Mouse (Mus musculus) limb, embryonic 15.5 days (tissue): ENCODE measurements around the gene Map4k2. TPM values are rescaled to one million over a fixed set of nuclear protein-coding genes. Genes with fewer than 3 reads are reported as not detected.

Experiments used
- ATAC-seq: fragments of 200-750 bp; cut with Nextera tagmentation; 2 replicates; pipeline ENCODE4 v1.8.0; 2017; ENCODE audit warnings: low read depth, moderate TSS enrichment; ENCODE audit not compliant: insufficient number of reproducible peaks, low FRiP score, low TSS enrichment
- H3K27ac ChIP-seq: fragments of 300-500 bp; sonication (generic); 2 replicates; pipeline ENCODE4 v1.5.1; 2015; ENCODE audit warnings: moderate library complexity, mild to moderate bottlenecking, inconsistent platforms
- H3K27me3 ChIP-seq: fragments of 300-500 bp; sonication (generic); 2 replicates; pipeline ENCODE4 v1.6.1; 2015; ENCODE audit warnings: inconsistent platforms
- H3K36me3 ChIP-seq: fragments of 300-500 bp; sonication (generic); 2 replicates; pipeline ENCODE4 v1.6.1; 2015; ENCODE audit warnings: inconsistent platforms
- H3K4me1 ChIP-seq: fragments of 300-500 bp; sonication (generic); 2 replicates; pipeline ENCODE4 v1.6.1; 2015; ENCODE audit warnings: inconsistent platforms
- H3K4me2 ChIP-seq: fragments of 300-500 bp; sonication (generic); 2 replicates; pipeline ENCODE4 v1.6.1; 2015; ENCODE audit warnings: mild to moderate bottlenecking, inconsistent platforms
- H3K4me3 ChIP-seq: fragments of 300-500 bp; sonication (generic); 2 replicates; pipeline ENCODE4 v1.5.1; 2015; ENCODE audit warnings: mild to moderate bottlenecking, inconsistent platforms
- H3K9ac ChIP-seq: fragments of 300-500 bp; sonication (generic); 2 replicates; pipeline ENCODE4 v1.6.1; 2015; ENCODE audit warnings: inconsistent platforms
- H3K9me3 ChIP-seq: fragments of 300-500 bp; sonication (generic); 2 replicates; pipeline ENCODE4 v1.6.1; 2016; ENCODE audit warnings: inconsistent platforms
- WGBS: fragments of 180-500 bp; shearing (Covaris S2); methylation state at CpG from one replicate; pipeline ENCODE4 v1.1.7; 2015; 5-methylcytosine and 5-hydroxymethylcytosine counted together
- polyA plus RNA-seq: library from polyadenylated mRNA; unstranded; fragments of >200 nt; fragmentation: Nextera tagmentation; extraction: Ambion mirVana; gene quantifications from 2 replicates; pipeline ENCODE4 v1.2.1, GENCODE M21; 2015

Gene Map4k2
- polyA plus RNA-seq, 1 experiment from 2014 or later, result 16.2 TPM

- H3K4me1 ChIP-seq, result peaks cover 30% of the 10 kb centered on the region
- WGBS, result 72% methylated on average over 11 of the region's 11 CpGs
- H3K4me2 ChIP-seq, result no peak overlapping the region
- no peak overlapping the region for H3K9ac ChIP-seq
- H3K4me3 ChIP-seq, result no peak overlapping the region
- H3K36me3 ChIP-seq, result 0 out of 2 replicates have a peak, but pooled peaks cover 2% of the 10 kb centered on the region
- H3K27ac ChIP-seq, result no peak overlapping the region; the same call in 1 of the 2 replicates
- ATAC-seq, result no peak
- no peaks in the 10 kb centered on the region for H3K27me3 ChIP-seq
- H3K9me3 ChIP-seq, result no peaks in the 10 kb centered on the region
Measured at GRCm38 (mm10) chr19:6384954-6385353, 44.0 kb downstream of the Map4k2 start.

DNA sequence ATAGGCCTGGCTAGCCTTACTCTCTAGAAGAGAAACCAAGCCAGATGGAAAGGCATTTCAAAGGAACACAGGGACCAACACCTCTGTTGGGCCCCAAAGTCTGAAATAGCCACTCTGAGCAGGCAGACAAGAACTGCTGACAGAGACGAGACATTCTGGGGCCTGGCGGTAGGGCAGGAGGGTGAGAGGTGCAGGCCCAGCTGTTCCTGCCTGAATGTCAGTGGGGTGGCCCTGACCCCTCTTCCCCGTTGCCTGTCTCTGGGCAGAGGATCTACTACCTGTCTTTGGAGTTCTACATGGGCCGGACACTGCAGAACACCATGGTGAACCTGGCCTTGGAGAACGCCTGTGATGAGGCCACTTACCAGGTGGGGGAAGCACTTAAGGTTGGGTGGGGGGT is 44.5 kb downstream of the Map4k2 start:
- Histone ChIP-seq H3K9ac (no peak overlapping the region), H3K9me3 (no peaks in the 10 kb centered on the region), H3K4me2 (no peak overlapping the region), H3K4me3 (no peak overlapping the region), H3K27me3 (no peaks in the 10 kb centered on the region), H3K36me3 (0 out of 2 replicates have a peak, but pooled peaks cover under 1% of the 10 kb centered on the region), H3K4me1 (peaks cover 32% of the 10 kb centered on the region), H3K27ac (no peak overlapping the region)
- WGBS, result 77% methylated on average over 5 of the region's 5 CpGs
- ATAC-seq, result no peak

- Histone ChIP-seq H3K4me3 (no peak overlapping the region), H3K9me3 (no peaks in the 10 kb centered on the region), H3K27me3 (no peaks in the 10 kb centered on the region), H3K4me1 (peaks cover 32% of the 10 kb centered on the region), H3K27ac (no peak overlapping the region), H3K4me2 (no peak overlapping the region), H3K36me3 (no peaks in the 10 kb centered on the region), H3K9ac (no peak overlapping the region)
- no peak for ATAC-seq
- WGBS, result 78% methylated on average over 7 of the region's 7 CpGs
Measured at GRCm38 (mm10) chr19:6385821-6386220, 44.9 kb downstream of the Map4k2 start.

DNA sequence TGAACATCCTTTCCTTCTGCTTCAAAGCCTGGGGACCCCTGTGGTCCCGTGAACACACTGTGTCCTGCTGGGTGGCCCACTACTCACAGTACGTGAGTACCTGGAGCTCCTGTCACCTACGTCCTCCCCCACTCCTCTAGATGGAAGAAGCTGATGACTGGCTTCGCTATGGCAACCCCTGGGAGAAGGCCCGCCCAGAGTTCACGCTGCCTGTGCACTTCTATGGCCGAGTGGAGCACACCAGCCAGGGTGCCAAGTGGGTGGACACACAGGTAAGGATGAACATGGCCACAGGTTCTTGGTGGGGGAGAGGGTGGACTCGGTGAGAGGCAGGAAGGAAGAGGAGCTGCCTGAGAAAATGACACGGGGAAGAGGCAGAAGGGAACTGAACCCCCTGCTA is 45.3 kb downstream of the Map4k2 start:
- no peak overlapping the region for H3K9ac ChIP-seq
- ATAC-seq, result no peak
- H3K4me3 ChIP-seq, result no peak overlapping the region
- H3K9me3 ChIP-seq, result no peaks in the 10 kb centered on the region
- no peaks in the 10 kb centered on the region for H3K36me3 ChIP-seq
- H3K4me2 ChIP-seq, result no peak overlapping the region
- WGBS, result 61% methylated on average over 9 of the region's 9 CpGs
- peaks cover 32% of the 10 kb centered on the region for H3K4me1 ChIP-seq
- H3K27ac ChIP-seq, result no peak overlapping the region
- H3K27me3 ChIP-seq, result no peaks in the 10 kb centered on the region

DNA sequence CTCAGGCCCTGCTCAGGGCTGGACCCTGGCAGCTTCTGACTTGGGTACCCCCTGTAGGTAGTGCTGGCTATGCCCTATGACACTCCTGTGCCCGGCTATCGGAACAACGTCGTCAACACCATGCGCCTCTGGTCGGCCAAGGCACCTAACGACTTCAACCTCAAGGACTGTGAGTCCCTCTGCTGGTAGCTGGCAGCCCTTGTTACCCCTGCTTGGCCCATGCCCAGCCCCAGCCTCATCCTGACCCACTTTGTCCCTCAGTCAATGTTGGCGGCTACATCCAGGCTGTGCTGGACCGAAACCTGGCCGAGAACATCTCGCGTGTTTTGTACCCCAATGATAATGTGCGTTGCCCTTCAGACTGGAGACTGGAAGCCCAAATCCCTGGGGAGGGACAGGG is 47.1 kb downstream of the Map4k2 start:
- no peak for ATAC-seq
- no peaks in the 10 kb centered on the region for H3K36me3 ChIP-seq
- H3K4me1 ChIP-seq, result peaks cover 32% of the 10 kb centered on the region
- H3K27me3 ChIP-seq, result no peaks in the 10 kb centered on the region
- no peak overlapping the region for H3K9ac ChIP-seq
- WGBS, result 81% methylated on average over 13 of the region's 13 CpGs
- H3K27ac ChIP-seq, result no peak overlapping the region
- no peak overlapping the region for H3K4me3 ChIP-seq
- no peaks in the 10 kb centered on the region for H3K9me3 ChIP-seq
- no peak overlapping the region for H3K4me2 ChIP-seq

- H3K9ac ChIP-seq, result no peak overlapping the region
- no peak for ATAC-seq
- WGBS, result 4% methylated on average over 16 of the region's 16 CpGs
Measured at GRCm38 (mm10) chr19:6389803-6390202, 48.9 kb downstream of the Map4k2 start.

DNA sequence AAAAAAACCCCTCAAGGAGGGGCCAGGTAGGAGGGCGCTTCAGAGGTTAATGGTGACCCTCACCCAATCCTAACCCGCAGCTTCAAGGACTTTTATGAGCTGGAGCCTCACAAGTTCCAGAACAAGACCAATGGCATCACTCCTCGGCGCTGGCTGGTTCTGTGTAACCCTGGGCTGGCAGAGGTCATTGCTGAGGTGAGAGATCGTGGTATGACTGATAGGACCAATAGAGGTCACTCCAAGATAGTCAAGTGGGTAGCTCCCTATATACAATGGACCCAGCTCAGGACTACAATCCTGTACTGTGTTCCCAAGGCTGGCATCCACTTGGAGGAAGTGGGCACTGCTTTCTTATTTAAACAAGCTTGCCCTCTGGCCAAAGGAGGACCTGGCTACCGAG is 49.3 kb downstream of the Map4k2 start:
- Histone ChIP-seq H3K4me1 (peaks cover 11% of the 10 kb centered on the region), H3K9ac (no peak overlapping the region), H3K27me3 (no peaks in the 10 kb centered on the region), H3K27ac (no peak overlapping the region), H3K36me3 (no peaks in the 10 kb centered on the region), H3K4me2 (no peak overlapping the region), H3K4me3 (no peak overlapping the region), H3K9me3 (no peaks in the 10 kb centered on the region)
- 57% methylated on average over 6 of the region's 6 CpGs for WGBS
- no peak for ATAC-seq

More at GRCm38 (mm10) chr19:6389803-6390202, 48.9 kb downstream of the Map4k2 start:
- Histone ChIP-seq H3K4me2 (peak overlapping the region; percentile 35), H3K27ac (no peak overlapping the region), H3K4me3 (peak overlapping the region; percentile 22; the same call in 1 of the 2 replicates), H3K4me1 (peaks cover 14% of the 10 kb centered on the region), H3K9me3 (no peaks in the 10 kb centered on the region), H3K27me3 (no peaks in the 10 kb centered on the region), H3K36me3 (no peaks in the 10 kb centered on the region)

- WGBS, result 94% methylated on average over 14 of the region's 14 CpGs
- Histone ChIP-seq H3K9me3 (no peaks in the 10 kb centered on the region), H3K4me3 (no peak overlapping the region), H3K36me3 (no peaks in the 10 kb centered on the region), H3K4me2 (no peak overlapping the region), H3K27ac (no peak overlapping the region), H3K4me1 (peaks cover 11% of the 10 kb centered on the region), H3K9ac (no peak overlapping the region), H3K27me3 (no peaks in the 10 kb centered on the region)
- ATAC-seq, result no peak
Measured at GRCm38 (mm10) chr19:6392743-6393393, 51.9 kb downstream of the Map4k2 start.

GRCm38 (mm10) chr19:6393637-6394036 is 52.7 kb downstream of the Map4k2 start:
- H3K4me2 ChIP-seq, result no peak overlapping the region
- no peak for ATAC-seq
- 87% methylated on average over 16 of the region's 16 CpGs for WGBS

GRCm38 (mm10) chr19:6396237-6396636 is 55.3 kb downstream of the Map4k2 start:
- Histone ChIP-seq H3K4me2 (no peak overlapping the region), H3K9ac (no peak overlapping the region), H3K27me3 (peaks cover 30% of the 10 kb centered on the region), H3K36me3 (no peaks in the 10 kb centered on the region), H3K27ac (no peak overlapping the region), H3K4me1 (peaks cover 30% of the 10 kb centered on the region), H3K9me3 (no peaks in the 10 kb centered on the region), H3K4me3 (no peak overlapping the region)
- 86% methylated on average over 5 of the region's 5 CpGs for WGBS
- no peak for ATAC-seq

More at GRCm38 (mm10) chr19:6393637-6394036, 52.7 kb downstream of the Map4k2 start:
- Histone ChIP-seq H3K4me3 (no peak overlapping the region), H3K36me3 (no peaks in the 10 kb centered on the region), H3K9ac (no peak overlapping the region), H3K4me1 (peaks cover 16% of the 10 kb centered on the region), H3K27ac (no peak overlapping the region), H3K27me3 (peaks cover 4% of the 10 kb centered on the region), H3K9me3 (no peaks in the 10 kb centered on the region)

DNA sequence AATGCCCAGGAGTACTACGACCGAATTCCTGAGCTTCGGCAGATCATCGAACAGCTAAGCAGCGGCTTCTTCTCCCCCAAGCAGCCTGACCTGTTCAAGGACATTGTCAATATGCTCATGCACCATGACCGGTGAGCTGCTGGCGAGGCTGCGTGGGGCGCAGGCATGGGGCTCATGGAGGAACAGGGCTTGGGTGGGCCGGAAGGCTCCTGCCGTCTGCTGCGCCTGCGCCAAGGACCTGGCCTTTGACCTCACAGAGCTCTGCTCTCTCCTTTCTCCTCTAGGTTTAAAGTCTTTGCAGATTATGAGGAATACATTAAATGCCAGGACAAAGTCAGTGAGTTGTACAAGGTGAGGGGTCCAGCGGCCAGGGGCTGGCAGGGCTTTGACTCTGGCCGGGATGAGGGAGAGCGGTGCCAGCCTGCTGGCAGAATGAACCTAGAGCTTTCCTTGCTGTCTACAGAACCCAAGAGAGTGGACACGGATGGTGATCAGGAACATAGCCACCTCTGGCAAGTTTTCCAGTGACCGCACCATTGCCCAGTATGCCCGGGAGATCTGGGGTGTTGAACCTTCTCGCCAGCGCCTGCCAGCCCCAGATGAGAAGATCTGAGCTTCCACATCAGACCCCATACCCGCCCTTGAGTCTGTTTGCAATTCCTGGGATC is 56.8 kb downstream of the Map4k2 start:
- Histone ChIP-seq H3K4me1 (peaks cover 40% of the 10 kb centered on the region), H3K36me3 (no peaks in the 10 kb centered on the region), H3K27me3 (peaks cover 45% of the 10 kb centered on the region), H3K9me3 (no peaks in the 10 kb centered on the region), H3K4me3 (no peak overlapping the region), H3K27ac (no peak overlapping the region), H3K4me2 (no peak overlapping the region), H3K9ac (no peak overlapping the region)
- no peak for ATAC-seq
- WGBS, result 83% methylated on average over 22 of the region's 22 CpGs
